Mouse (Mus musculus) heart, embryonic 15.5 days (tissue): ENCODE data around the gene Egfr. TPM values are rescaled to one million over a fixed set of nuclear protein-coding genes. Genes with fewer than 3 reads are reported as not detected.
A peak's percentile ranks its signal among the peaks of the same experiment; 100 is the strongest.

Experiments
- ATAC-seq: fragments of 200-750 bp; cut with Nextera tagmentation; replicated peaks from 2 replicates; pipeline ENCODE4 v1.8.0; 2017; ENCODE audit warnings: low read depth, moderate TSS enrichment; ENCODE audit not compliant: insufficient number of reproducible peaks, insufficient read depth, low FRiP score
- H3K27ac ChIP-seq: fragments of 300-500 bp; sonication (generic); 2 replicates; pipeline ENCODE4 v1.5.1; 2015; ENCODE audit warnings: mild to moderate bottlenecking, inconsistent platforms
- H3K27me3 ChIP-seq: fragments of 300-500 bp; sonication (generic); 2 replicates; pipeline ENCODE4 v1.6.1; 2015; ENCODE audit warnings: inconsistent platforms
- H3K36me3 ChIP-seq: fragments of 300-500 bp; sonication (generic); 2 replicates; pipeline ENCODE4 v1.6.1; 2015; ENCODE audit warnings: mild to moderate bottlenecking, inconsistent platforms
- H3K4me1 ChIP-seq: fragments of 300-500 bp; sonication (generic); replicated peaks from 2 replicates; pipeline ENCODE4 v1.6.1; 2015; ENCODE audit warnings: inconsistent platforms
- H3K4me2 ChIP-seq: fragments of 300-500 bp; sonication (generic); 2 replicates; pipeline ENCODE4 v1.6.1; 2015; ENCODE audit warnings: inconsistent platforms, mild to moderate bottlenecking, moderate library complexity
- H3K4me3 ChIP-seq: fragments of 300-500 bp; sonication (generic); 2 replicates; pipeline ENCODE4 v1.5.1; 2015; ENCODE audit warnings: mild to moderate bottlenecking, inconsistent platforms
- H3K9ac ChIP-seq: fragments of 300-500 bp; sonication (generic); 2 replicates; pipeline ENCODE4 v1.6.1; 2015; ENCODE audit warnings: mild to moderate bottlenecking, inconsistent platforms
- H3K9me3 ChIP-seq: fragments of 300-500 bp; sonication (generic); replicated peaks from 2 replicates; pipeline ENCODE4 v1.6.1; 2016; ENCODE audit warnings: inconsistent platforms
- WGBS: fragments of 180-500 bp; shearing (Covaris S2); methylation state at CpG from one replicate; pipeline ENCODE4 v1.1.7; 2015; ENCODE audit warnings: mixed read lengths; 5-methylcytosine and 5-hydroxymethylcytosine counted together
- polyA plus RNA-seq: library from polyadenylated mRNA; unstranded; fragments of >200 nt; fragmentation: Nextera tagmentation; extraction: Ambion mirVana; gene quantifications from 2 replicates; pipeline ENCODE4 v1.2.1, GENCODE M21; 2015

The Egfr gene
- polyA plus RNA-seq, 1 experiment from 2014 or later = 3.3 TPM

DNA sequence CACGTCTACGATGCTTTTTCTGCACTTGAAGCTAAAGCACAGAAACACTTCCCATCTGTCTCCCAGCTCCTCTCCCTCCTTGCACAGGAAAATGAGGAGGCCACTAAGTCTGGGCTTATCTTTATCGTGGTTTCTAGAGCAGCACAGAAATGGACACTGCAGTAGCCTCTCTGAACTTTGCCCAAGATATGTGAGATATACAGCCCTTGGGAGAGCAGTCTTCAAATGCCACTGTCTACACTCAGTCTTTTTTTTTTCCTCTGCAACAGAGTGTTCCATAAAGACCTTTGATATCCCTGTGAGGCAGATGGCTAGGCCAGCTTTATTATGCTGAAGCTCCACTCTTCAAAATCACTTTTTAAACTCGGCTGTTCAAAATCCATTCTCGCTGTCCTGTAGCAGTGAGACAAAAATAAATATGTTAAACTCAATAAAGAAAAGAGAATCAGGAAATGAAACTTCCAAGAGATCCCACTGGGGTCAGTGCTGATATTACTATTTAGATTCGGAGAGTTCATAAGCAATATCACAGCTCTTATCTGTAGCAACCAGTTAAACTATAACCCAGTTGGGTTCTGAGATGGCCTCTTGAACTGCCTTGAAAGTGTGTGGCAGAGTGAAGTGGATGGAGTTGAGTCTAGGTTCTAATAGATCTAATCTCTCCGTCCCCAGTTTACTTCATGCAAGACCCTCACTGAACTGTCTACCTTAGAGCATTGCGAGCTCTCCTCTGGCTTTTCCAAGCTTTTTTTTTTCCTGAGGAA lies 148.8 kb downstream of the Egfr start:
- Histone ChIP-seq H3K27ac (no peak overlapping the region), H3K4me1 (peaks cover 9% of the 10 kb centered on the region), H3K4me3 (no peak overlapping the region), H3K36me3 (no peaks in the 10 kb centered on the region), H3K27me3 (no peaks in the 10 kb centered on the region), H3K9ac (no peak overlapping the region), H3K9me3 (no peaks in the 10 kb centered on the region), H3K4me2 (no peak overlapping the region)
- ATAC-seq = no peak
- 69% methylated on average over 8 of the region's 8 CpGs for WGBS

DNA sequence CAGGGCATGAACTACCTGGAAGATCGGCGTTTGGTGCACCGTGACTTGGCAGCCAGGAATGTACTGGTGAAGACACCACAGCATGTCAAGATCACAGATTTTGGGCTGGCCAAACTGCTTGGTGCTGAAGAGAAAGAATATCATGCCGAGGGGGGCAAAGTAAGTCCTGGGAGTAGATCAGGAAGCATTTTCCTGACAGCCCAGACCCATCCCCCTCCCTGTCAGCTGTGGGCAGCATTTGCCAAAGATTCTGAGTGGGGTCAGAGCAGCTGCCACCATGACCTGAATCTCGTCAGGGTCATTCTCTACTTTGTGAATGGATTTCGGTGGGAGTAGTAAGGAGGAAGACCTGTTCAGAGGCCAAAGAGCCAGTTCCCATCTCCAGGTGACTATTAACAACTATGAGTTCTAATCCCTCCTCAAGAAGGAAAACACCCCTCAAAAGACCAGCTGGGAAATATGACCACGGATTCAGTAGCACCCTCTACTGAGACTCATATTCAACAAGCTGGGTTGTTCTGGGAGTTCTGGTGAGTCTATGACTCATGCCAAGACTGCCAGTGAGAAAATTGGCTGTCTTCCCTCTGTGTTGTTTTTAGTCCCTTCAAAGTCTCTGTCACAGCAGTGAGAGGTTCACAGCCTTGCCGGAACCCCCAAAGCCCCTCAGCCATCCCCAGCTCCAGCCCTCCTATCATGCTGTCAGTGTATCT lies 152.5 kb downstream of the Egfr start:
- H3K27ac ChIP-seq = no peak overlapping the region
- H3K9ac ChIP-seq = no peak overlapping the region
- no peaks in the 10 kb centered on the region for H3K27me3 ChIP-seq
- ATAC-seq = 0 out of 2 replicates have a peak, but pooled peaks have one; percentile 22
- 73% methylated on average over 8 of the region's 8 CpGs for WGBS
- peaks cover 11% of the 10 kb centered on the region for H3K4me1 ChIP-seq
- H3K4me2 ChIP-seq = no peak overlapping the region
- no peaks in the 10 kb centered on the region for H3K9me3 ChIP-seq
- H3K4me3 ChIP-seq = no peak overlapping the region
- no peaks in the 10 kb centered on the region for H3K36me3 ChIP-seq

DNA sequence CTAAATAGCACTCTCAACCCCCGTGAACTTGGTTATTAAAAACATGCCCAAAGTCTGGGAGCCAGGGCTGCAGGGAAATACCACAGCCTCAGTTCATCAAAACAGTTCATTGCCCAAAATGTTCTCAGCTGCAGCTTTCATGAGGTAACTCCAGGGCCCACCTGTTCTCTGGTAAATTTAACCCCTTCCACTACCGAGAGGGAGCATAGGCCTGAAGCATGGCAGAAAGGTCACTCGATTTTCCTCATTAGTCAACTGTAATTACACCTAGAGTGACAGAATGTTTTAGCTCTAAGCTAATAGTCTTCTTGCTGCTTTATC lies 153.0 kb downstream of the Egfr start:
- no peak overlapping the region for H3K4me2 ChIP-seq
- H3K9ac ChIP-seq = no peak overlapping the region
- ATAC-seq = no peak
- H3K9me3 ChIP-seq = no peaks in the 10 kb centered on the region
- H3K27ac ChIP-seq = no peak overlapping the region
- no peaks in the 10 kb centered on the region for H3K36me3 ChIP-seq
- no peak overlapping the region for H3K4me3 ChIP-seq
- 50% methylated on average over 3 of the region's 3 CpGs for WGBS
- peaks cover 11% of the 10 kb centered on the region for H3K4me1 ChIP-seq
- H3K27me3 ChIP-seq = no peaks in the 10 kb centered on the region

GRCm38 (mm10) chr11:16906530-16906929 lies 154.5 kb downstream of the Egfr start:
- 92% methylated on average over 2 of the region's 2 CpGs for WGBS
- Histone ChIP-seq H3K36me3 (no peaks in the 10 kb centered on the region; the same call in 1 of the 2 replicates), H3K9me3 (no peaks in the 10 kb centered on the region), H3K9ac (no peak overlapping the region), H3K4me2 (no peak overlapping the region), H3K27ac (no peak overlapping the region), H3K27me3 (no peaks in the 10 kb centered on the region), H3K4me1 (peaks cover 11% of the 10 kb centered on the region), H3K4me3 (no peak overlapping the region)
- no peak for ATAC-seq

DNA sequence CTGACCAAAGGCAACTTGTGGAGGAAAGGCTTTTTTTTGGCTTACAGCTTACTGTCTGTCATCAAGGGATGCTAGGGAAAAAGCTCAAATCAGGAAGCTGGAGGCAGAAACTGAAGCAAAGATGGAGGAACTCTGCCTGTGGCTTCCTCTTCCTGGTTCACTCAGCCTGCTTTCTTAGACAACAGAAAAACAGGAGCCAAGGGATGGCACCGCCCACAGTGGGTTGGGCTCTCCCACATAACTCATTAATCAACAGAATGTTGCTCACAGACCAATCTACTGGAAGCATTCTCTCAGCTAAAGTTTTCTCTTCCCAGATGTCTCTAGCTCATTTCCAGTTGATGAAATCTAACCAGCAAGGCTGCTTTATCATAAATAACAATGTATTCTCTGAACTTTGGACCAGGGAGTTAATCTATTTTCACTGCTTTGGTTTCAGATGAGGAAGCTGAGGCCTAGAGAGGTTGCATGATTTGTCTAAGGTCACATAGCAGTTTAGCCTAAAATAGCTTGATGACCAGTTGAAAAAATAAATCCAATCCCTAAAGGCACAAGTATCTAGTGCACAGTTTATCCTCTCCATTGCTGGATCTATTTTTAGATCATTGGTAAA lies 155.6 kb downstream of the Egfr start:
- ATAC-seq = no peak
- Histone ChIP-seq H3K4me1 (peaks cover 11% of the 10 kb centered on the region), H3K4me3 (no peak overlapping the region), H3K27me3 (no peaks in the 10 kb centered on the region), H3K9me3 (no peaks in the 10 kb centered on the region), H3K27ac (no peak overlapping the region), H3K9ac (no peak overlapping the region), H3K36me3 (no peaks in the 10 kb centered on the region; the same call in 1 of the 2 replicates), H3K4me2 (no peak overlapping the region)
- WGBS = 92% methylated on average over 1 of the region's 1 CpGs

DNA sequence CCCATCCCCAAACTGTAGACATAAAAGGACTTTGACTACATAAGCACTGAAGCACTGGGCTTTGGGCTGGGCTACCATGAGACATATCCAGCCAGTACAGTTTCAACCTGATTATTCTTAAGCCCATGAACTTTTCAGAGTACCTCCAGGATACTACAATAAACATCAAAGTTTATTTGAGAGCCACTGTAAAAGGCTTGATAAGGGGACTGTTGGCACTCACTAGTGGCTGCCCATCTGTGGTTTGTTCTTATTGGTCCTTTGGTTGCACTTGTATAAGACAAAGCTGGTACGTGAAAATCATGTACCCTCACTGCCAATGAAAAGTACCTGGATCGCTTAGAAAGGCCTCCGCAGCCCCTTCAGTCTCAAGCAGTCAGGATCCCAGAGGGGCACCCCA lies 162.8 kb downstream of the Egfr start:
- ATAC-seq = no peak
- WGBS = 79% methylated on average over 3 of the region's 3 CpGs

GRCm38 (mm10) chr11:16915850-16916249 lies 163.8 kb downstream of the Egfr start:
- ATAC-seq = no peak
- no peak overlapping the region for H3K9ac ChIP-seq
- no peaks in the 10 kb centered on the region for H3K27me3 ChIP-seq
- H3K36me3 ChIP-seq = no peaks in the 10 kb centered on the region
- H3K4me2 ChIP-seq = no peak overlapping the region
- WGBS = 60% methylated on average over 5 of the region's 5 CpGs
- H3K9me3 ChIP-seq = no peaks in the 10 kb centered on the region
- no peak overlapping the region for H3K4me3 ChIP-seq
- no peak overlapping the region for H3K27ac ChIP-seq
- no peaks in the 10 kb centered on the region for H3K4me1 ChIP-seq

More for the DNA sequence above, 162.8 kb downstream of the Egfr start:
- Histone ChIP-seq H3K9ac (no peak overlapping the region), H3K4me2 (no peak overlapping the region), H3K27me3 (no peaks in the 10 kb centered on the region), H3K36me3 (no peaks in the 10 kb centered on the region; the same call in 1 of the 2 replicates), H3K27ac (no peak overlapping the region), H3K4me1 (no peaks in the 10 kb centered on the region), H3K9me3 (no peaks in the 10 kb centered on the region), H3K4me3 (no peak overlapping the region)

DNA sequence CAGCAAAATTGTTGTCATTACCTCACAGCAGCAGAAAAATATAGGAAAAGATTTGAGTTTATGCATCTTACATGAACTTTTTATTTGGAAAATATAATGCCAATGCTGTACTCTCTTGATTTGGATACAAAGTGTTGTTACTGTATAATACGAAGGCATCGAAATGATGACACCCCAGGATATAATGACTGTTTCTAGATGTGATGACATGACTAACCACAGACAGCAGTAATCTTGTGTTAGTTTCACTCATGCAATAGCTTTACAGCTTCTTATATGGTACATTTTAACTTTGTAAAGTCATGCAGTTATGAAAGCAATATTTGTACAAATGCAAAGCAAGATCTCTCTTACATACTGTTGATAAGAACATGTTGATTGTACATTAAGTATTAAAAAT lies 165.5 kb downstream of the Egfr start:
- H3K27me3 ChIP-seq = no peaks in the 10 kb centered on the region
- H3K9me3 ChIP-seq = no peaks in the 10 kb centered on the region
- H3K27ac ChIP-seq = no peak overlapping the region
- H3K4me3 ChIP-seq = no peak overlapping the region
- no peaks in the 10 kb centered on the region for H3K4me1 ChIP-seq
- H3K9ac ChIP-seq = no peak overlapping the region
- no peak for ATAC-seq
- H3K36me3 ChIP-seq = no peaks in the 10 kb centered on the region
- no peak overlapping the region for H3K4me2 ChIP-seq
- 94% methylated on average over 2 of the region's 2 CpGs for WGBS

GRCm38 (mm10) chr11:16932159-16932558 lies 180.2 kb downstream of the Egfr start:
- WGBS = 88% methylated on average over 3 of the region's 3 CpGs
- no peak overlapping the region for H3K4me3 ChIP-seq
- no peak for ATAC-seq
- no peaks in the 10 kb centered on the region for H3K4me1 ChIP-seq
- H3K4me2 ChIP-seq = no peak overlapping the region
- no peak overlapping the region for H3K9ac ChIP-seq
- no peaks in the 10 kb centered on the region for H3K27me3 ChIP-seq
- H3K9me3 ChIP-seq = no peaks in the 10 kb centered on the region
- H3K27ac ChIP-seq = no peak overlapping the region
- no peaks in the 10 kb centered on the region for H3K36me3 ChIP-seq

GRCm38 (mm10) chr11:16935577-16936236 lies 183.7 kb downstream of the Egfr start:
- Histone ChIP-seq H3K4me1 (no peaks in the 10 kb centered on the region), H3K36me3 (no peaks in the 10 kb centered on the region), H3K9me3 (no peaks in the 10 kb centered on the region), H3K27ac (no peak overlapping the region), H3K4me2 (no peak overlapping the region), H3K27me3 (no peaks in the 10 kb centered on the region), H3K4me3 (no peak overlapping the region), H3K9ac (no peak overlapping the region)
- ATAC-seq = no peak
- 68% methylated on average over 6 of the region's 6 CpGs for WGBS

DNA sequence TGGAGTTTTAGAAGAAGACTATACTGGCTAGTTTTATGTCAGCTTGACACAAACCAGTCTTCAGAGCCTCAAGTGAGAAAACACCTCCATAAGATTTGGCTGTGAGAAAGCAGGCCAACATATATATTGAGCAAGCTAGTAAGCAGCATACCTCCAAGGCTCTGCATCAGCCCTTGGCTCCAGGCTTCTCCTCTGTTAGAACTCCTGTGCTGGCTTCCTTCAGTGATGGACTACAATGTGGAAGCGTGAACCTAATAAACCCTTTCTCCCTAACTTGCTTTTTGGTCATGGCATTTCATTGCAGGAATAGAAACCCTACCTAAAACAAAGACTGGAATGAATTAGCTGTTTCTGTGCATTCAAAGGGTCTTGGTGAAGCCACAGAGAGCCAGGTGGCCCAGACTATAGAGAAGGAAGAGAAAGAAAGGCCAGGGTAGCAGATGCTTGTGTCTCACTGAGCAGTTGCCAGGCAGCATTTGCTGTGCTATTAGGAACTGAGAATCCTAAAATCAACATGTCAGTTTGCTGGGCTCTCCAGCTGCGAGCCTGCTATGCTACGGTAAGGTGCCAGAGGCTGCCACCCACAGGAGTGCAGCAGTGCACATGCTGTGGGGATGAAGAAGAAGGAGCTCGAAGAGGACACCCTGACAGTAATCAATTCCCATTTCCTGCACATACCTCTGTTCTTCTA lies 189.2 kb downstream of the Egfr start:
- H3K4me1 ChIP-seq = peaks cover 3% of the 10 kb centered on the region; the same call in 1 of the 2 replicates
- ATAC-seq = no peak
- no peaks in the 10 kb centered on the region for H3K36me3 ChIP-seq
- H3K9me3 ChIP-seq = no peaks in the 10 kb centered on the region
- H3K4me2 ChIP-seq = no peak overlapping the region
- H3K9ac ChIP-seq = no peak overlapping the region
- no peak overlapping the region for H3K27ac ChIP-seq
- WGBS = 68% methylated on average over 4 of the region's 4 CpGs
- no peak overlapping the region for H3K4me3 ChIP-seq
- H3K27me3 ChIP-seq = no peaks in the 10 kb centered on the region
